Mouse (Mus musculus) myocyte (in vitro differentiated cells): ENCODE results near the gene Mki67. TPM values are rescaled to one million over a fixed set of nuclear protein-coding genes. Genes with fewer than 3 reads are reported as not detected.
"Not testable (repeated sequence)": the region's sequence is repeated elsewhere in the genome, so short reads cannot be mapped to it uniquely, and the experiment has no call there.

ENCODE experiments used
- H3K27me3 ChIP-seq: one replicate; pipeline ENCODE4 v1.6.1; 2011; ENCODE audit not compliant: control insufficient read depth, insufficient read depth, insufficient read length
- H3K36me3 ChIP-seq: one replicate; pipeline ENCODE4 v1.6.1; 2011; ENCODE audit not compliant: control insufficient read depth, insufficient read depth
- H3K4me2 ChIP-seq: one replicate; pipeline ENCODE4 v1.6.1; 2011; ENCODE audit warnings: low read depth, control low read depth
- H3K4me3 ChIP-seq: one replicate; pipeline ENCODE4 v1.5.1; 2011; ENCODE audit warnings: mild to moderate bottlenecking, control low read depth, moderate library complexity
- H3K79me2 ChIP-seq: one replicate; pipeline ENCODE4 v1.6.1; 2011; ENCODE audit not compliant: control insufficient read depth, insufficient read depth
- H3ac ChIP-seq: one replicate; pipeline ENCODE4 v1.6.1; 2011; ENCODE audit not compliant: control insufficient read depth, insufficient read length
- CEBPB ChIP-seq: IDR thresholded peaks from 2 replicates; pipeline ENCODE4 v1.6.1; 2011; ENCODE audit warnings: mild to moderate bottlenecking, moderate library complexity; ENCODE audit not compliant: poor library complexity, insufficient read depth, severe bottlenecking
- E2F4 ChIP-seq: IDR thresholded peaks from one replicate; pipeline ENCODE4 v1.6.1; 2011; ENCODE audit warnings: mild to moderate bottlenecking, control low read depth, moderate library complexity; ENCODE audit not compliant: insufficient read depth
- MAX ChIP-seq: IDR thresholded peaks from one replicate; pipeline ENCODE4 v1.6.1; 2011; ENCODE audit warnings: low read depth, mild to moderate bottlenecking, control low read depth
- MYOD1 ChIP-seq, 3 experiments: IDR thresholded peaks; one replicate each; pipeline ENCODE4 v1.6.1; 2011; ENCODE audit warnings: control low read depth in 2 of 3, low read depth in 2 of 3, mild to moderate bottlenecking in 2 of 3, moderate library complexity in 1 of 3; ENCODE audit not compliant: insufficient read length in 2 of 3, control insufficient read depth in 1 of 3
- MYOG ChIP-seq, 3 experiments: IDR thresholded peaks; one replicate each; pipeline ENCODE4 v1.6.1; 2011; ENCODE audit warnings: control low read depth in 2 of 3, low read depth in 2 of 3, mild to moderate bottlenecking in 2 of 3; ENCODE audit not compliant: insufficient read length in 2 of 3, control insufficient read depth in 1 of 3, insufficient read depth in 1 of 3
- POLR2A ChIP-seq: IDR thresholded peaks from one replicate; pipeline ENCODE4 v1.6.1; 2011; ENCODE audit warnings: low read depth, mild to moderate bottlenecking, control low read depth, moderate library complexity; ENCODE audit not compliant: insufficient read length
- POLR2AphosphoS2 ChIP-seq: IDR thresholded peaks from one replicate; pipeline ENCODE4 v1.6.1; 2011; ENCODE audit warnings: low read depth, control low read depth; ENCODE audit not compliant: insufficient read length
- REST ChIP-seq: IDR thresholded peaks from one replicate; pipeline ENCODE4 v1.6.1; 2011; ENCODE audit warnings: mild to moderate bottlenecking, control low read depth, moderate library complexity; ENCODE audit not compliant: insufficient read depth, insufficient read length
- SRF ChIP-seq: IDR thresholded peaks from one replicate; pipeline ENCODE4 v1.6.1; 2011; ENCODE audit warnings: low read depth; ENCODE audit not compliant: control insufficient read depth, insufficient read length
- TCF12 ChIP-seq: IDR thresholded peaks from one replicate; pipeline ENCODE4 v1.6.1; 2011; ENCODE audit warnings: mild to moderate bottlenecking, control low read depth; ENCODE audit not compliant: poor library complexity, insufficient read depth, severe bottlenecking
- TCF3 ChIP-seq: IDR thresholded peaks from one replicate; pipeline ENCODE4 v1.6.1; 2011; ENCODE audit warnings: low read depth, control low read depth; ENCODE audit not compliant: insufficient read length
- USF1 ChIP-seq: IDR thresholded peaks from one replicate; pipeline ENCODE4 v1.6.1; 2011; ENCODE audit warnings: low read depth, mild to moderate bottlenecking, control low read depth, moderate library complexity
- polyA plus RNA-seq: library from polyadenylated mRNA; unstranded; fragments of >200 nt; fragmentation: generic; extraction: Trizol; gene quantifications from one replicate; pipeline ENCODE4 v1.2.1, GENCODE M21; 2012; ENCODE audit warnings: missing spikeins

The Mki67 gene
- polyA plus RNA-seq, 1 experiment: 6.8 TPM

GRCm38 (mm10) chr7:135705753-135706152 is 10.4 kb downstream of the Mki67 start:
- Histone ChIP-seq H3K36me3 (peaks cover 45% of the 10 kb centered on the region), H3K27me3 (no peaks in the 10 kb centered on the region), H3K79me2 (peaks cover 50% of the 10 kb centered on the region), H3K4me3 (no peak overlapping the region), H3ac (no peak overlapping the region), H3K4me2 (no peak overlapping the region)
- TF ChIP-seq SRF: no peak

GRCm38 (mm10) chr7:135705083-135705482 is 11.1 kb downstream of the Mki67 start:
- H3K36me3 ChIP-seq: peaks cover 43% of the 10 kb centered on the region
- no peak for TF ChIP-seq E2F4
- no peak for TF ChIP-seq MYOD1 (IDR thresholded peaks at IDR 0.05; ENCODE audit: control insufficient read depth in 1 of 3, insufficient read length in 2 of 3, low read depth in 2 of 3)
- H3K4me2 ChIP-seq: no peak overlapping the region
- H3K4me3 ChIP-seq: no peak overlapping the region
- peaks cover 43% of the 10 kb centered on the region for H3K79me2 ChIP-seq
- no peak overlapping the region for H3ac ChIP-seq
- no peaks in the 10 kb centered on the region for H3K27me3 ChIP-seq

- Histone ChIP-seq H3K27me3 (no peaks in the 10 kb centered on the region), H3K4me2 (no peak overlapping the region), H3K4me3 (no peak overlapping the region), H3ac (no peak overlapping the region), H3K79me2 (peaks cover 35% of the 10 kb centered on the region), H3K36me3 (peaks cover 41% of the 10 kb centered on the region)
- TF ChIP-seq USF1 (no peak), POLR2AphosphoS2 (no peak), MYOG (IDR thresholded peaks at IDR 0.05; ENCODE audit: control insufficient read depth in 1 of 3, insufficient read depth in 1 of 3, insufficient read length in 2 of 3, low read depth in 2 of 3) (no peak), CEBPB (no peak), TCF12 (no peak), POLR2A (no peak), SRF (no peak), MAX (no peak), REST (no peak), MYOD1 (IDR thresholded peaks at IDR 0.05; ENCODE audit: control insufficient read depth in 1 of 3, insufficient read length in 2 of 3, low read depth in 2 of 3) (no peak), TCF3 (no peak), E2F4 (no peak)
Measured at GRCm38 (mm10) chr7:135704251-135704650, 11.9 kb downstream of the Mki67 start.

GRCm38 (mm10) chr7:135703600-135704148 is 12.5 kb downstream of the Mki67 start:
- H3K79me2 ChIP-seq: peaks cover 29% of the 10 kb centered on the region
- peaks cover 41% of the 10 kb centered on the region for H3K36me3 ChIP-seq
- no peaks in the 10 kb centered on the region for H3K27me3 ChIP-seq
- no peak overlapping the region for H3K4me2 ChIP-seq
- no peak overlapping the region for H3K4me3 ChIP-seq
- TF ChIP-seq REST (no peak), E2F4 (no peak), TCF12 (no peak), MAX (no peak), USF1 (no peak), POLR2A (no peak), MYOD1 (IDR thresholded peaks at IDR 0.05; ENCODE audit: control insufficient read depth in 1 of 3, insufficient read length in 2 of 3, low read depth in 2 of 3) (no peak), CEBPB (no peak), TCF3 (no peak), POLR2AphosphoS2 (no peak), MYOG (IDR thresholded peaks at IDR 0.05; ENCODE audit: control insufficient read depth in 1 of 3, insufficient read depth in 1 of 3, insufficient read length in 2 of 3, low read depth in 2 of 3) (no peak), SRF (no peak)
- H3ac ChIP-seq: no peak overlapping the region

- not testable (repeated sequence) for H3ac ChIP-seq, H3K4me3 ChIP-seq, H3K27me3 ChIP-seq
- Histone ChIP-seq H3K79me2 (peaks cover 34% of the 10 kb centered on the region), H3K4me2 (peak overlapping the region; percentile 19), H3K36me3 (peaks cover 51% of the 10 kb centered on the region)
Measured at GRCm38 (mm10) chr7:135699351-135699750, 16.8 kb downstream of the Mki67 start.

- H3K79me2 ChIP-seq: peaks cover 34% of the 10 kb centered on the region
- no peaks in the 10 kb centered on the region for H3K27me3 ChIP-seq
- H3K4me3 ChIP-seq: no peak overlapping the region
- peaks cover 51% of the 10 kb centered on the region for H3K36me3 ChIP-seq
- no peak overlapping the region for H3ac ChIP-seq
- TF ChIP-seq TCF3 (no peak), CEBPB (no peak), POLR2AphosphoS2 (no peak), E2F4 (no peak), USF1 (no peak), REST (no peak), SRF (no peak), TCF12 (no peak), MAX (no peak), MYOG (IDR thresholded peaks at IDR 0.05; ENCODE audit: control insufficient read depth in 1 of 3, insufficient read depth in 1 of 3, insufficient read length in 2 of 3, low read depth in 2 of 3) (no peak), MYOD1 (IDR thresholded peaks at IDR 0.05; ENCODE audit: control insufficient read depth in 1 of 3, insufficient read length in 2 of 3, low read depth in 2 of 3) (no peak), POLR2A (no peak)
- H3K4me2 ChIP-seq: peak overlapping the region; percentile 1
Measured at GRCm38 (mm10) chr7:135698362-135698761, 17.8 kb downstream of the Mki67 start.

GRCm38 (mm10) chr7:135697021-135697740 is 19.0 kb downstream of the Mki67 start:
- H3K4me3 ChIP-seq, H3K27me3 ChIP-seq, H3ac ChIP-seq: not testable (repeated sequence)
- Histone ChIP-seq H3K4me2 (peak overlapping the region; percentile 18), H3K79me2 (peaks cover 34% of the 10 kb centered on the region), H3K36me3 (peaks cover 56% of the 10 kb centered on the region)
